Mouse (Mus musculus): ENCODE data around the gene Pou2f1. TPM values are rescaled to one million over a fixed set of nuclear protein-coding genes. Genes with fewer than 3 reads are reported as not detected.

Pou2f1 gene
- polyA plus RNA-seq, 1 experiment from 2014 or later = 4.9 TPM

GRCm38 (mm10) chr1:165914416-165914801, 88.1 kb downstream of the Pou2f1 start:
- H3K9me3 ChIP-seq (ENCODE audit: control insufficient read depth, low read length) = no peaks in the 10 kb centered on the region
- H3K4me3 ChIP-seq (ENCODE audit: low read depth, low read length) = no peak overlapping the region
- H3K9ac ChIP-seq (ENCODE audit: low read length) = no peak overlapping the region
- TF ChIP-seq EP300 (optimal IDR thresholded peaks at IDR 0.05) (no peak), CTCF (IDR thresholded peaks at IDR 0.05; ENCODE audit: low read depth) (no peak)
- ATAC-seq (ENCODE audit: low FRiP score, low TSS enrichment) (no peak), DNase-seq (ENCODE audit: low spot score) (no peak)
- H3K4me1 ChIP-seq (replicated peaks; ENCODE audit: control insufficient read depth, insufficient read depth) = no peaks in the 10 kb centered on the region; the same call in 1 of the 2 replicates
- H3K27ac ChIP-seq (replicated peaks) = no peak overlapping the region
- no peak overlapping the region for H3K4me2 ChIP-seq (replicated peaks; ENCODE audit: low read depth)
- no peaks in the 10 kb centered on the region for H3K36me3 ChIP-seq (ENCODE audit: control insufficient read depth, insufficient read depth, low read length)
- 89% methylated on average over 2 of the region's 2 CpGs for WGBS
- H3K27me3 ChIP-seq (ENCODE audit: control insufficient read depth, insufficient read depth, low read length) = no peaks in the 10 kb centered on the region

- WGBS = 78% methylated on average over 2 of the region's 2 CpGs
Observed at GRCm38 (mm10) chr1:165913720-165914415, 88.6 kb downstream of the Pou2f1 start.

GRCm38 (mm10) chr1:165909471-165909870, 93.0 kb downstream of the Pou2f1 start:
- WGBS = 94% methylated on average over 3 of the region's 3 CpGs
- 0 out of 2 replicates have a peak, but pooled peaks cover 3% of the 10 kb centered on the region for H3K36me3 ChIP-seq (ENCODE audit: control insufficient read depth, insufficient read depth, low read length)
- H3K4me3 ChIP-seq (ENCODE audit: low read depth, low read length) = no peak overlapping the region
- H3K27ac ChIP-seq (replicated peaks) = no peak overlapping the region
- H3K9me3 ChIP-seq (ENCODE audit: control insufficient read depth, low read length) = no peaks in the 10 kb centered on the region
- no peak overlapping the region for H3K4me2 ChIP-seq (replicated peaks; ENCODE audit: low read depth)
- H3K9ac ChIP-seq (ENCODE audit: low read length) = no peak overlapping the region
- TF ChIP-seq CTCF (IDR thresholded peaks at IDR 0.05; ENCODE audit: low read depth) (no peak), EP300 (optimal IDR thresholded peaks at IDR 0.05) (no peak)
- DNase-seq (ENCODE audit: low spot score) = no peak
- no peaks in the 10 kb centered on the region for H3K27me3 ChIP-seq (ENCODE audit: control insufficient read depth, insufficient read depth, low read length)
- ATAC-seq (ENCODE audit: low FRiP score, low TSS enrichment) = no peak
- no peaks in the 10 kb centered on the region for H3K4me1 ChIP-seq (replicated peaks; ENCODE audit: control insufficient read depth, insufficient read depth)

More at GRCm38 (mm10) chr1:165913720-165914415, 88.6 kb downstream of the Pou2f1 start:
- ATAC-seq (ENCODE audit: low FRiP score, low TSS enrichment) = no peak
- Histone ChIP-seq H3K4me2 (replicated peaks; ENCODE audit: low read depth) (no peak overlapping the region), H3K9me3 (ENCODE audit: control insufficient read depth, low read length) (no peaks in the 10 kb centered on the region), H3K4me3 (ENCODE audit: low read depth, low read length) (no peak overlapping the region), H3K27me3 (ENCODE audit: control insufficient read depth, insufficient read depth, low read length) (no peaks in the 10 kb centered on the region), H3K4me1 (replicated peaks; ENCODE audit: control insufficient read depth, insufficient read depth) (no peaks in the 10 kb centered on the region), H3K9ac (ENCODE audit: low read length) (no peak overlapping the region), H3K36me3 (ENCODE audit: control insufficient read depth, insufficient read depth, low read length) (0 out of 2 replicates have a peak, but pooled peaks cover under 1% of the 10 kb centered on the region), H3K27ac (replicated peaks) (no peak overlapping the region)
- no peak for TF ChIP-seq CTCF (IDR thresholded peaks at IDR 0.05; ENCODE audit: low read depth)
- no peak for TF ChIP-seq EP300 (optimal IDR thresholded peaks at IDR 0.05)
- DNase-seq (ENCODE audit: low spot score) = no peak

- Histone ChIP-seq H3K4me1 (replicated peaks; ENCODE audit: control insufficient read depth, insufficient read depth) (no peaks in the 10 kb centered on the region), H3K9me3 (ENCODE audit: control insufficient read depth, low read length) (no peaks in the 10 kb centered on the region), H3K4me3 (ENCODE audit: low read depth, low read length) (no peak overlapping the region), H3K4me2 (replicated peaks; ENCODE audit: low read depth) (no peak overlapping the region), H3K27me3 (ENCODE audit: control insufficient read depth, insufficient read depth, low read length) (no peaks in the 10 kb centered on the region), H3K27ac (replicated peaks) (no peak overlapping the region), H3K9ac (ENCODE audit: low read length) (no peak overlapping the region), H3K36me3 (ENCODE audit: control insufficient read depth, insufficient read depth, low read length) (0 out of 2 replicates have a peak, but pooled peaks cover 3% of the 10 kb centered on the region)
- ATAC-seq (ENCODE audit: low FRiP score, low TSS enrichment) = no peak
- TF ChIP-seq CTCF (IDR thresholded peaks at IDR 0.05; ENCODE audit: low read depth) = no peak
- no peak for TF ChIP-seq EP300 (optimal IDR thresholded peaks at IDR 0.05)
- no peak for DNase-seq (ENCODE audit: low spot score)
- WGBS = 74% methylated on average over 3 of the region's 3 CpGs
Observed at GRCm38 (mm10) chr1:165908806-165909205, 93.7 kb downstream of the Pou2f1 start.

DNA sequence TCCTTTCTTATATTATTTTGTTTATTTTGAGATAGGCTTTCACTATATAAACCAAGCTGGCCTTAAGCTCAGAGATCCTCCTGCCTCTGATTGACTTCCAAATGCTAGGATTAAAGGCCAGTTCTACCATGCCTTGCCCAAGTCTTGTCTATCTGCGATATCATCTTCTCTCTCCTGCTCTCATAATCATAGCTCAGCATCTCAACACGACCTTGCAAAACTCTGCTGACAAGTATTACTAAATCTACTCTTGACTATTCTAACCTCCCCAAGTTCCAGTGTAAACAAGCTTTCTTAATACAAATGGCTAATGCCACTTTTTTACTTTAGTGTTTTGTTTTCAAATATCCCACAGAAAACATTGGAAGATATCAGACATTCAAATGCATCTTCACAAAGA, 94.3 kb downstream of the Pou2f1 start:
- TF ChIP-seq EP300 (optimal IDR thresholded peaks at IDR 0.05) (no peak), CTCF (IDR thresholded peaks at IDR 0.05; ENCODE audit: low read depth) (no peak)
- no peak overlapping the region for H3K4me2 ChIP-seq (replicated peaks; ENCODE audit: low read depth)
- no peaks in the 10 kb centered on the region for H3K9me3 ChIP-seq (ENCODE audit: control insufficient read depth, low read length)
- WGBS = 83% methylated on average over 2 of the region's 2 CpGs
- no peak overlapping the region for H3K9ac ChIP-seq (ENCODE audit: low read length)
- no peak overlapping the region for H3K4me3 ChIP-seq (ENCODE audit: low read depth, low read length)
- no peaks in the 10 kb centered on the region for H3K27me3 ChIP-seq (ENCODE audit: control insufficient read depth, insufficient read depth, low read length)
- ATAC-seq (ENCODE audit: low FRiP score, low TSS enrichment) = no peak
- DNase-seq (ENCODE audit: low spot score) = no peak
- H3K36me3 ChIP-seq (ENCODE audit: control insufficient read depth, insufficient read depth, low read length) = 0 out of 2 replicates have a peak, but pooled peaks cover 3% of the 10 kb centered on the region
- no peaks in the 10 kb centered on the region for H3K4me1 ChIP-seq (replicated peaks; ENCODE audit: control insufficient read depth, insufficient read depth)
- H3K27ac ChIP-seq (replicated peaks) = no peak overlapping the region

GRCm38 (mm10) chr1:165903596-165903995, 98.9 kb downstream of the Pou2f1 start:
- H3K9ac ChIP-seq (ENCODE audit: low read length) = no peak overlapping the region
- DNase-seq (ENCODE audit: low spot score) (no peak), ATAC-seq (ENCODE audit: low FRiP score, low TSS enrichment) (no peak)
- TF ChIP-seq EP300 (optimal IDR thresholded peaks at IDR 0.05) = no peak
- no peak for TF ChIP-seq CTCF (IDR thresholded peaks at IDR 0.05; ENCODE audit: low read depth)
- H3K4me1 ChIP-seq (replicated peaks; ENCODE audit: control insufficient read depth, insufficient read depth) = no peaks in the 10 kb centered on the region
- H3K27ac ChIP-seq (replicated peaks) = no peak overlapping the region
- no peaks in the 10 kb centered on the region for H3K27me3 ChIP-seq (ENCODE audit: control insufficient read depth, insufficient read depth, low read length)
- 0 out of 2 replicates have a peak, but pooled peaks cover under 1% of the 10 kb centered on the region for H3K36me3 ChIP-seq (ENCODE audit: control insufficient read depth, insufficient read depth, low read length)
- no peak overlapping the region for H3K4me3 ChIP-seq (ENCODE audit: low read depth, low read length)
- no peak overlapping the region for H3K4me2 ChIP-seq (replicated peaks; ENCODE audit: low read depth)
- WGBS = 86% methylated on average over 1 of the region's 1 CpGs
- no peaks in the 10 kb centered on the region for H3K9me3 ChIP-seq (ENCODE audit: control insufficient read depth, low read length)
